Mouse (Mus musculus): ENCODE data around the gene Spata33. TPM values are rescaled to one million over a fixed set of nuclear protein-coding genes. Genes with fewer than 3 reads are reported as not detected.

Gene Spata33
- total and polyA plus RNA-seq, 2 experiments, result 0.13 to 0.28 TPM

DNA sequence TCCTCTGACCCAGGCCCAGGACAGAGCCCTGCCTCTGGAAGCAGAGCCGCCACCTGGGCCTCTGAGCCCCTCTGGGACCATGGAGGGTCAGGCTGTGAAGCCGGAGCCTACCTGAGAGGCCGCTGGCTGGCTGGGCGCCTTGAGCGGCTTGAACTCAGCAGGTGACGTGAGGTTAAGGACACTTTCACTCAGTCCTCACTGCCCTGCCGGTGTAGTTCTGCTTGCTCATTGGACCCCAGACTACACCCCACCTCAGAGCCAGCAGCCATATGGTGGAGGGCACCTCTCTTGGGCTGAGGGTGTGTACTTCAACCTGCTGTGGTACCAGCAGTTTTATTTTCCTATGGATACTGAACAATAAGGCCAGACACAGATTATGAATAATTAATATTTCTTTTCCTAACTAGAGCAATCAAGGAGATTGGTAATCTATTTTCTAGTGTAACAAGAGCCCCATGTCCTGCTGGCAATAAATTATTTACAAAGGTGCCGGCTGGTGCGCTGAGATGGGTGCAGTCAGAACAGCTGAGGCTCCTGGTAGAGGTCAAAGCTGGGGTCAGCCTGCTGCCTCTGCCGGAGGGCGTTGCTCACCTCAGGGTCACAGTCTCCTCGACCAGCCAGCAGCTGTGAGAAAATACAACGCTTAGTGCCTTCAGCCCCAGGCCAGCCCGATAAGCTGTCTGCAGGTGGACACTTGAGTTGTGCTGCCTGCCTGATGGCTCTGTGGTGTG is 55.5 kb downstream of the Spata33 start:
- H3K27ac ChIP-seq (replicated peaks; ENCODE audit: insufficient read depth, low read depth, low read length), result no peak overlapping the region
- 63% methylated on average over 14 of the region's 14 CpGs for WGBS
- no peaks in the 10 kb centered on the region for H3K79me2 ChIP-seq (ENCODE audit: control insufficient read depth, insufficient read depth, low read length)
- no peak overlapping the region for H3K9ac ChIP-seq (ENCODE audit: low read depth, low read length)
- peaks cover 35% of the 10 kb centered on the region for H3K36me3 ChIP-seq (ENCODE audit: control insufficient read depth, insufficient read depth, low read length)
- H3K4me1 ChIP-seq (ENCODE audit: control insufficient read depth, insufficient read depth, low read length), result no peaks in the 10 kb centered on the region
- H3K27me3 ChIP-seq (ENCODE audit: control insufficient read depth, insufficient read depth, low read length), result no peaks in the 10 kb centered on the region
- no peak overlapping the region for H3K4me3 ChIP-seq (ENCODE audit: insufficient read depth, low read depth, low read length)
- DNase-seq (ENCODE audit: extremely low read depth, low read depth, low spot score), result no peak
- TF ChIP-seq CTCF (IDR thresholded peaks at IDR 0.05; ENCODE audit: low read depth, low read length) (no peak), POLR2A (IDR thresholded peaks at IDR 0.05; ENCODE audit: extremely low read depth, insufficient read depth, low read length) (no peak)

GRCm38 (mm10) chr8:123271147-123271546 is 58.5 kb downstream of the Spata33 start:
- no peak for TF ChIP-seq CTCF (IDR thresholded peaks at IDR 0.05; ENCODE audit: low read depth, low read length)
- no peak for TF ChIP-seq POLR2A (IDR thresholded peaks at IDR 0.05; ENCODE audit: extremely low read depth, insufficient read depth, low read length)
- DNase-seq (ENCODE audit: extremely low read depth, low read depth, low spot score), result no peak
- H3K27me3 ChIP-seq (ENCODE audit: control insufficient read depth, insufficient read depth, low read length), result no peaks in the 10 kb centered on the region
- H3K79me2 ChIP-seq (ENCODE audit: control insufficient read depth, insufficient read depth, low read length), result no peaks in the 10 kb centered on the region
- no peak overlapping the region for H3K9ac ChIP-seq (ENCODE audit: low read depth, low read length)
- H3K4me3 ChIP-seq (ENCODE audit: insufficient read depth, low read depth, low read length), result no peak overlapping the region
- H3K4me1 ChIP-seq (ENCODE audit: control insufficient read depth, insufficient read depth, low read length), result no peaks in the 10 kb centered on the region
- WGBS, result 87% methylated on average over 10 of the region's 10 CpGs
- H3K36me3 ChIP-seq (ENCODE audit: control insufficient read depth, insufficient read depth, low read length), result peaks cover 11% of the 10 kb centered on the region
- H3K27ac ChIP-seq (replicated peaks; ENCODE audit: insufficient read depth, low read depth, low read length), result no peak overlapping the region

Other genes starting within 250 kb of the Spata33 start
- gene Ankrd11, start 170.6 kb upstream of the Spata33 start, total RNA-seq (2014; rRNA removed), result 22.1 and 28.0 TPM in 2 replicates
- gene Ankrd11, start 170.6 kb upstream of the Spata33 start, polyA plus RNA-seq (2012; rRNA removed), result 22.7 and 28.3 TPM in 2 replicates
- gene Spg7, start 149.9 kb upstream of the Spata33 start, total RNA-seq (2014; rRNA removed), result 27.4 and 29.5 TPM in 2 replicates
- gene Spg7, start 149.9 kb upstream of the Spata33 start, polyA plus RNA-seq (2012; rRNA removed), result 62.4 and 81.4 TPM in 2 replicates
- gene Rpl13, start 110.5 kb upstream of the Spata33 start, total RNA-seq (2014; rRNA removed), result 764 and 919 TPM in 2 replicates
- gene Rpl13, start 110.5 kb upstream of the Spata33 start, polyA plus RNA-seq (2012; rRNA removed), result 634 and 769 TPM in 2 replicates
- 0.07 and 0.09 TPM in 2 replicates for gene Cpne7, start 95.5 kb upstream of the Spata33 start, total RNA-seq (2014; rRNA removed)
- 0.09 and 0.28 TPM in 2 replicates for gene Cpne7, start 95.5 kb upstream of the Spata33 start, polyA plus RNA-seq (2012; rRNA removed)
- 15.5 and 29.8 TPM in 2 replicates for gene Sult5a1, start 54.5 kb upstream of the Spata33 start, total RNA-seq (2014; rRNA removed)
- 62.7 and 154 TPM in 2 replicates for gene Sult5a1, start 54.5 kb upstream of the Spata33 start, polyA plus RNA-seq (2012; rRNA removed)
- 0.55 and 0.74 TPM in 2 replicates for gene Dpep1, start 26.6 kb upstream of the Spata33 start, total RNA-seq (2014; rRNA removed)
- gene Dpep1, start 26.6 kb upstream of the Spata33 start, polyA plus RNA-seq (2012; rRNA removed), result 0.45 and 1.8 TPM in 2 replicates
- 51.5 and 58.5 TPM in 2 replicates for gene Chmp1a, start 69 bp upstream of the Spata33 start, total RNA-seq (2014; rRNA removed)
- 67.1 and 67.7 TPM in 2 replicates for gene Chmp1a, start 69 bp upstream of the Spata33 start, polyA plus RNA-seq (2012; rRNA removed)
- gene Cdk10, start 12.0 kb downstream of the Spata33 start, total RNA-seq (2014; rRNA removed), result 16.9 and 18.2 TPM in 2 replicates
- 29.8 and 45.1 TPM in 2 replicates for gene Cdk10, start 12.0 kb downstream of the Spata33 start, polyA plus RNA-seq (2012; rRNA removed)
- 16.8 and 18.1 TPM in 2 replicates for gene Spata2l, start 23.4 kb downstream of the Spata33 start, total RNA-seq (2014; rRNA removed)
- 27.3 and 41.2 TPM in 2 replicates for gene Spata2l, start 23.4 kb downstream of the Spata33 start, polyA plus RNA-seq (2012; rRNA removed)
- 21.3 and 26.3 TPM in 2 replicates for gene Zfp276, start 41.4 kb downstream of the Spata33 start, total RNA-seq (2014; rRNA removed)
- gene Zfp276, start 41.4 kb downstream of the Spata33 start, polyA plus RNA-seq (2012; rRNA removed), result 17.7 and 24.5 TPM in 2 replicates
- 5.6 and 6.6 TPM in 2 replicates for gene Vps9d1, start 41.5 kb downstream of the Spata33 start, total RNA-seq (2014; rRNA removed)
- 40.9 and 48.8 TPM in 2 replicates for gene Vps9d1, start 41.5 kb downstream of the Spata33 start, polyA plus RNA-seq (2012; rRNA removed)
- gene Fanca, start 105.7 kb downstream of the Spata33 start, total RNA-seq (2014; rRNA removed), result 0.94 and 1.8 TPM in 2 replicates
- gene Fanca, start 105.7 kb downstream of the Spata33 start, polyA plus RNA-seq (2012; rRNA removed), result 0.88 and 1.1 TPM in 2 replicates
- gene Spire2, start 119.9 kb downstream of the Spata33 start, total RNA-seq (2014; rRNA removed), result under 0.01 and 0.07 TPM in 2 replicates
- 0.13 TPM in 1 of 2 replicates, not detected in the other for gene Spire2, start 119.9 kb downstream of the Spata33 start, polyA plus RNA-seq (2012; rRNA removed)
- 86.7 and 94.3 TPM in 2 replicates for gene Tcf25, start 160.9 kb downstream of the Spata33 start, total RNA-seq (2014; rRNA removed)
- gene Tcf25, start 160.9 kb downstream of the Spata33 start, polyA plus RNA-seq (2012; rRNA removed), result 83.8 and 117 TPM in 2 replicates
- not detected in 2 replicates for gene Mc1r, start 194.3 kb downstream of the Spata33 start, total RNA-seq (2014; rRNA removed)
- not detected in 2 replicates for gene Mc1r, start 194.3 kb downstream of the Spata33 start, polyA plus RNA-seq (2012; rRNA removed)
- 0.67 TPM in 1 of 2 replicates, not detected in the other for gene Tubb3, start 198.6 kb downstream of the Spata33 start, total RNA-seq (2014; rRNA removed)
- not detected in 2 replicates for gene Tubb3, start 198.6 kb downstream of the Spata33 start, polyA plus RNA-seq (2012; rRNA removed)
- 20.5 and 20.6 TPM in 2 replicates for gene Def8, start 210.7 kb downstream of the Spata33 start, total RNA-seq (2014; rRNA removed)
- 32.2 and 33.5 TPM in 2 replicates for gene Def8, start 210.7 kb downstream of the Spata33 start, polyA plus RNA-seq (2012; rRNA removed)

All from liver, adult 2 months (tissue).